Mouse (Mus musculus) CD4-positive, CD25-positive, alpha-beta regulatory T cell, adult 2 months (primary cell): Measurements from ENCODE around the gene Mlf2.

Experiments used
- DNase-seq: peaks from one replicate; pipeline ENCODE4 v3.0.0-alpha.2; 2012; ENCODE audit warnings: low read depth, low spot score

Mlf2 gene

GRCm38 (mm10) chr6:124932314-124932695, 1.1 kb downstream of the Mlf2 start:
- DNase-seq = no peak

DNA sequence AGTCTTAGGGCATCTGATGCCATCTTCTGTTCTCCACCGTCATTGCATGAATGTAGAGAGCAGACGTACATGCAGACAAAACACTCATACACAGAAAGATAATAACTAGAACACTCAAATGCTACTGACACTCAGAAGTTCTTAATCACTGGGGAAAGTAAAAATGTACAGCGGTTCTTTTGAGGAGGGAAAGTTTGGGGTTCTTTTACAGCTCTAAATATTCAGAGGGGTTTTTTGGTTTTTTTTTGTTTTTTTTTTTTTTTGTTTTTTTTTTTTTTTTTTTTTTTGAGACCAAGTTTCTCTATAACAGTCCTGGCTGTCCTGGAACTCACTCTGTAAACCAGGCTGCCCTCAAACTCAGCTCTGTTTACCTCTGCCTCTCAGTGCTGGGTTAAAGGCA, 1.9 kb downstream of the Mlf2 start:
- DNase-seq = peak; percentile 38

- no peak for DNase-seq
Measured at GRCm38 (mm10) chr6:124934670-124935069, 3.5 kb downstream of the Mlf2 start.

- DNase-seq = no peak
Measured at GRCm38 (mm10) chr6:124936681-124937080, 5.5 kb downstream of the Mlf2 start.

DNA sequence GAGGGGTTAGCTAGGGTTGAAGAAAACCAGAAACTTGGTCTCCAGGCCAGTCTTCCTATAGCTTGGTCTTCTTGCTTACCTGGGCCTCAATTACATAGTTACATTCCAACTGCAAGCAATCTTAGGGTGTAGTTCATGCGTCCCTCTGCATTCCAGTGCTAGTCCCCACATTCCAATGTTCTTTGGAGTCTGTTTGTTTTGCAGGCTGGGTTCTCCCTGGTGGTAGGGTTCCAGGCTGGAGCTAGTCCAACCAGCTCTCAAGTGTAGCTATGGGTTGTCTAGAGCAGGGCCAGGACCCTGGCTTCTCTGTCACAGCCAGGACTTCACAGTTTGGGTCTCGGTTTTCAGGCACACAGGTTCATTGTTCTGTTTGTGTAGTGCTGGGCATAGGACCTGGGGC, 6.3 kb downstream of the Mlf2 start:
- no peak for DNase-seq

DNA sequence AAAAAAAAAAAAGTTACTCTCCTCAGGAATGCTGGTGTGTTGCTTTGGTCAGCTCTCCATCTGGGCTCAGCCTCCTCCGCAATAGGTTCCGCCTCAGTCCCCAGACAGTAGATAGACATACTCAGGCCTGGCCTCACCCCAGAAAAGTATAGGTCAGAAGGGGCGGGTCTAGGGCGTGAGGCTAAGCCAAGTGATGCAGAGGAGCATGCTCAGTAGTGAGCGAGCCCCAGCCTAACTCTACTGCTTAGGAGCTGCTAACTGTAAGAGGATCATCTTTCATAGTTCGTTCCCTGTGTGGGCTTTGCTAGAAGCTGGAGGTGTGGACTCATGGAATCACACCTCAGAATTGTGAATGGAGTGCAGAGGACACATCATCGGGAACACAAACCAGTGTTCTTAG, 7.4 kb downstream of the Mlf2 start:
- no peak for DNase-seq

GRCm38 (mm10) chr6:124941679-124942078, 10.5 kb downstream of the Mlf2 start:
- no peak for DNase-seq

DNA sequence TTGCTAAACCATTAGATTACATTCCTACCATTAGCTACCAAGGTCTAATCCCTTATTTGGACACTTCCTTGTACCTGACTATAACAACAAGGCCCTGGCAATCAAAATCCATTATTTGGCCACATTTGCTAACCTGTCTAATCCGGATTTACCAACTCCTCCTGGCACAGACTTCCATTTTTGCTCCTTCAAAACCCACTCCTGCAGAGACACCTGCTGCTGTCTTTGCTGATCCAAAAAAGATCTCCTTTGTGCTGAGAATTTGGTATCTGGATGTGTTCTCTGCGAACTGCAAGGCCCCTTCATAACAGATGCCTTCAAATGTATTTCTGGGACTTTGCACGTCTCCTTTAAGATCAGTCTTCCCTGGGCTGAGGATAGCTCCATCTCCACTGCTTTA, 12.3 kb downstream of the Mlf2 start:
- DNase-seq = no peak

DNA sequence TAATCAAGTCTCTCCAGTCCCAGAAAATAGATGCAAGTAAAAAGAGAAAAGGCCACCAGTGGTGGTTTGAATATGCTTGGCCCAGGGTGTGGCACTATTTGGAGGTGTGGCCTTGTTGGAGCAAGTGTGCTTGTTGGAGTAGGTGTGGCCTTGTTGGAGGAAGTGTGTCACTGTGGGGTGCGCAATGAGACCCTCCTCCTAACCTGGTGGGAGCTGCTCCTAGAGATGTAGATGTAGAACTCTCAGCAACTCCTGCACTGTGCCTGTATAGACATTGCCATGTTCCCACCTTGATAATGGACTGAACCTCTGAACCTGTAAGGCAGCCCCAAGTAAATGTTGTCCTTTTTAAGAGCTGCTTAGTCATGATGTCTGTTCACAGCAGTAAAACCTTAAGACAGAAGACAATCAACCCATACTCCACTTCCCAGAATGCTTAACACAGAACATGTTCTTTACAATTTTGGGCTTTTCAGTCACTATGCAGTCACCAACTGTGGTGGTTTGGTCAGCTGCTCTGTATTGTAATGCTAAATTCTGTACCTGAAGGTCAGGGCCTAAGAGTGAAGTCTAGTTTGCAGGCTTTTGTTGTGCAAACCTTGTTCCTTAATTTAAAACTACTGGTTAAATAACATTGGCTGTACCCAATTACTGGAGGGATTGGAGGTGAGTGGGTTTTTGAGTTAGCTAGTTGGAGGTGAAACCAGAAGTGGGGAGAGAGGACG, 23.0 kb downstream of the Mlf2 start:
- no peak for DNase-seq

DNA sequence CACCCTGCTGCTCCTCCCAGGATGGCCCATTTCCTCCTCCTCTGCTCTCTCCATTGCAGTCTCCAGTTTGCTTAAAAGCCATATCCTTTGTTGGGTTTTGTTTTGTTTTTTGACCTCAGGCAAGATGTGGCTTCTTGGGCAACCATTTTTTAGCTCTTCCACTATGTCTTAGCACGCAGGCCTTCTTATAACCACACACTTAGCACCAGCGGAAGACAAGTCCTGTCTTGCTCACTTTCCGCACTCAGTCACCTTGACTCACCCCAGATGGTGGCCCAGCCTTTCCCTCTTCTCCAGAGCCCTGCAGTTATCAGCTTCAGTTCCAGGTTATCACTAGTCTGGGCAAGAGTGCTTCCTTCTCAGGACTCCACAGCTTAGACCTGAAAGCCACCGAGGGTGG, 24.0 kb downstream of the Mlf2 start:
- no peak for DNase-seq

- no peak for DNase-seq
Measured at GRCm38 (mm10) chr6:124958127-124958526, 26.9 kb downstream of the Mlf2 start.

GRCm38 (mm10) chr6:124959960-124960359, 28.8 kb downstream of the Mlf2 start:
- DNase-seq = no peak

DNA sequence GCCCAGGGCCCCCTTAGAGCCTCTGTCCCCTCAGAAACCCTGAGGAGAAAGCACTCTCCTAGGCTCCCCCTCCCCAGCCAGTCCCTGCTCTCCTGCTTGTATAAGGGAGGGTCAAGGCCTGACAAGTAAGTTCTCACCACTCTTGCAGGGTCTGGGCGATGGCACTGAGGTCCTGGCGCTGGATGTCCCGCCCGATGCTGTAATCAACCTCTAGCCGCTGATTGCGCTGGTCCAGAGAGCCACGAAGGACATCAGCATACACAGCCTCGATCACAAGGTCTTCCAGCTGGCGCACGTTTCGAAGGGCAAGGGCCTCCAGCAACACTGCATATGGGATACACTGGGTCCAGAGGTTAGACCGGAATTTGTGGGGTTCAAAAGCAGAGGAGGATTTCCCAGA, 29.8 kb downstream of the Mlf2 start:
- no peak for DNase-seq

DNA sequence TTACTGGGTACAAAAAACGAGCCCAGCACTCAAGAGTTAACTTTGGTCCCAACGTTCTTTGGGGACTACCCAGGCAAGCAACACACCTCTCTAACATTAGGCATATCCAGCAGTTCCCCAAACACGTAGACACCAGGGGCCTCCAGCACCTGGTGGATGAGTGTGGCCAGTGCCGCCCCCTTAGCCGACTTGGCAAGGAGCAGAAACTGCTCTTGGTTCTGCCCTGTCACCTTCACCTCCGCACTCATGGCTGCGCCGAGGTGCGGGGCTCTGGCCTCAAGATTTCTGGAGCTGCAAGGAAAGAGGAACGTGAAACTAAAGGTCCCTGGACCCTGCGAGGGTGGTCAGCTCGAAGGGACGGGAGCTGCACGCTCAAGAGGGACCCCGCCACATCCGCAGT, 33.5 kb downstream of the Mlf2 start:
- no peak for DNase-seq

DNA sequence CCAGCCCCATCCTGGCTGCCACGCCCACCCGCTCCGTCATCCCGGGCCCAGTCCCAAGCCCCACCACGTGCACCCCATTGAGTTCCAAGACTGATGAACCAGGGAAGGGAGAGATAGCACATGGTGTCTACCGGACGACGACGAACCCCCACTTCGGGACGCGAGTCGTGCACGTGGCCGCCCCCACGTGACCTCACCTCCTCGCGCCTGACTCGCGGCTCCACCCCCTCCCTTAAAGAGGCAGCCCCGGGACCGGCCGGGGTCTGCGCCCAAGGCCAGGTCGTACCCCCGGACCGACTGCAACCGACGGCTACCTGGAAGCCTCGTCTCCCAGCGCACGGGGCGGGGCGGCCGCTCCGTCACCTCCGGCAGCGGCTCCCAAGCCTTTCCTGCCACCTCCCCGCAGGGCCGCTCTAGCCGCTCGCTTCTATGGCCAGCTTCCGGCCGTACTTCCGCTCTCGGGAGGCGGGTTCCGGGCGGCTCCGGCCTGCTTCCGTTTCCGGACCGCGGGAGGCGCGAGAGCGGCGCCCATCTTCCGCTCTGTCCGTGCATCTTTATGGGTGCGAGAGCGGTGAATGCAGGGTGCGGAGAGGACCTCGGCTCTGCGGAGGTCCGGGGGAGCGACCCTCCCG, 34.0 kb downstream of the Mlf2 start, which contains the start of gene Cops7a:
Gene Cops7a, minus strand, starts transcription at position 451 of the 632 bp plus-strand sequence.
- DNase-seq = peak; percentile 96

DNA sequence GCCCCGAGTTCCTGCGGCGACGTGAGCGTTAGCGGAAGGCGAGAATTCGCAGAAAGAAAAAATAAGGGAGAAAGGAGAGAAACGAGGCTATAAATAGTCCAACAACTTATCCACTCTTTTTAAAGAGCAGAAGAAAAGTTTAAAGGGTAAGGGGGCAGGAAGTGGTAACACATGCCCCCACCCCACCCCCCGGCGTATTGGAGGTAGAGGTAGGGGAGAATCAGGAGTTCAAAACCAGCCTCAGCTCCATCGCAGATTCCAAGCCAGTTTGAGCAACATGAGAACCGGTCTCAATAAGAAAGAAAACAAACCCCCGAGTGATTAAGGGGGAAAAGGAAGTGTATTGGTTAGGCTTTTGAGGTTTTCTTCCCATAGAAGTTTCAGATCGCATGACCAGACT, 34.6 kb downstream of the Mlf2 start:
- peak; percentile 62 for DNase-seq

GRCm38 (mm10) chr6:124966466-124967118, 35.4 kb downstream of the Mlf2 start:
- peak; percentile 69 for DNase-seq

- DNase-seq = peak; percentile 77
Measured at GRCm38 (mm10) chr6:124967766-124968165, 36.6 kb downstream of the Mlf2 start.
